In the genomic region with DNA sequence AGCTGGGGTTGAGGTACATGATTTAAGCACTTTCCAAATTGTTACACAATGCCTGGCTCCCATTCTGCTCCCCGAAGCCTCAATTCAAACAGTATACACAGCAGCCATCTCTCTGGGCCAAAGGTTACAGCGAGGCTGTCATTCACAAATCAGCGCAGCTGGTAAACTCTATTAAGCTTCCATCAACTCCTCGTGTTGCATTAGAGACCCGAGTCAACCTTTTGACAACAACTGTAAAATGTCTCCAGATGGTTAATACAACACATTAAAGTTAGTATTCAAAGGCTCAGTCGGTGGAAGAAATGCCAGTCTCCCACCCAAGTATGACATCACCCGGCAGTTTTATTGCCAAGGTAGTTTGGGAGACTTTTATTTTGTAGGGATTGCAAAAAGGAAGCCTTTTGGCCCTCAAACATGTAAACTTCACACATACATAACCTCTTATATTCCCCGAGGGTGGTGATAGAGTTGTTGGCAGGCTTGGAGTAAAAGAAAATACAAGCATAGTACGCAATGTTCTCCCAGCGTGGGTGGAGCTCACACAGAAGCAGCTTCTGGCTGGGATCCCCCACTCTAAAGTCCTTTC, we compare ENCODE assay signal across 8 mouse cellular contexts.
DNase-seq lines count a peak whose midpoint lies in the region; ATAC-seq and TF ChIP-seq lines count a peak whose summit lies in the region.

No protein-coding gene starts in this region.

- no peaks in the 10 kb centered on the region for H3K27me3 ChIP-seq in lung, embryonic 14.5 days (ENCODE audit: insufficient read depth, low read length)
- no peaks in the 10 kb centered on the region for H3K27me3 ChIP-seq in heart, postnatal 0 days (ENCODE audit: control insufficient read depth, insufficient read depth, low read length)

- no peaks in the 10 kb centered on the region for H3K9me3 ChIP-seq in lung, embryonic 14.5 days (ENCODE audit: low read depth, low read length)
- H3K9me3 ChIP-seq in heart, postnatal 0 days (replicated peaks; ENCODE audit: control insufficient read depth, low read length) = no peaks in the 10 kb centered on the region

- H3K4me3 ChIP-seq in lung, embryonic 14.5 days (ENCODE audit: low read depth, low read length) = no peak overlapping the region
- H3K4me3 ChIP-seq in lung, adult 2 months (replicated peaks; ENCODE audit: extremely low read depth, low read depth, low read length) = no peak overlapping the region
- H3K4me3 ChIP-seq in heart, postnatal 0 days (ENCODE audit: low read depth, low read length) = no peak overlapping the region

- no peak overlapping the region for H3K9ac ChIP-seq in lung, embryonic 14.5 days
- no peak overlapping the region for H3K9ac ChIP-seq in heart, postnatal 0 days (replicated peaks; ENCODE audit: low read depth, low read length)

- no peak overlapping the region for H3K27ac ChIP-seq in lung, embryonic 14.5 days (ENCODE audit: low read depth)
- H3K27ac ChIP-seq in heart, postnatal 0 days (ENCODE audit: low read depth) = peak overlapping the region; percentile 45; the same call in 1 of the 2 replicates

- peaks cover 13% of the 10 kb centered on the region for H3K4me1 ChIP-seq in lung, embryonic 14.5 days (ENCODE audit: insufficient read depth)
- no peaks in the 10 kb centered on the region for H3K4me1 ChIP-seq in lung, adult 2 months (ENCODE audit: control insufficient read depth, insufficient read depth, low read length)
- H3K4me1 ChIP-seq in heart, postnatal 0 days (ENCODE audit: control insufficient read depth, insufficient read depth) = peaks cover 31% of the 10 kb centered on the region

- 34% methylated on average over 10 of the region's 10 CpGs for WGBS in lung, embryonic 14.5 days
- WGBS in lung, adult 2 months = 37% methylated on average over 10 of the region's 10 CpGs
- WGBS in heart, postnatal 0 days = 35% methylated on average over 10 of the region's 10 CpGs

- peak; percentile 12 for DNase-seq in adrenal gland, postnatal 14 days
- no peak for DNase-seq in adrenal gland, postnatal 36 days
- DNase-seq in lung, embryonic 14.5 days = peak; percentile 35
- no peak for DNase-seq in lung, adult 2 months
- DNase-seq in heart, postnatal 0 days (ENCODE audit: low spot score) = peak; percentile 91
- DNase-seq in lung, postnatal 14 days = peak; percentile 9
- no peak for DNase-seq in right cerebral cortex, postnatal 14 days

- H3K4me2 ChIP-seq in lung, embryonic 14.5 days = 0 out of 2 replicates have a peak overlapping the region, but pooled peaks have one; percentile 20
- H3K4me2 ChIP-seq in heart, postnatal 0 days (ENCODE audit: low read depth, low read length) = peak overlapping the region; percentile 3; the same call in 1 of the 2 replicates

- peak; percentile 74; the same call in 1 of the 2 replicates for TF ChIP-seq EP300 in heart, postnatal 0 days (IDR thresholded peaks at IDR 0.05; ENCODE audit: low read depth)

- no peak for TF ChIP-seq POLR2A in lung, adult 2 months (IDR thresholded peaks at IDR 0.05; ENCODE audit: borderline replicate concordance, extremely low read depth, low read depth, low read length)

- TF ChIP-seq CTCF in lung, embryonic 14.5 days (IDR thresholded peaks at IDR 0.05; ENCODE audit: low read depth) = no peak
- TF ChIP-seq CTCF in lung, adult 2 months (IDR thresholded peaks at IDR 0.05; ENCODE audit: insufficient read depth, low read length) = no peak
- no peak for TF ChIP-seq CTCF in heart, postnatal 0 days (IDR thresholded peaks at IDR 0.05; ENCODE audit: low read depth)

- no peaks in the 10 kb centered on the region for H3K36me3 ChIP-seq in lung, embryonic 14.5 days (ENCODE audit: insufficient read depth)
- H3K36me3 ChIP-seq in heart, postnatal 0 days (replicated peaks; ENCODE audit: control insufficient read depth, insufficient read depth, low read length) = no peaks in the 10 kb centered on the region

- no peak for ATAC-seq in lung, embryonic 14.5 days (ENCODE audit: insufficient read depth)
- peak; percentile 89 for ATAC-seq in heart, postnatal 0 days (ENCODE audit: insufficient read depth, low read depth)
- no peak for ATAC-seq in megakaryocyte, adult 5-6 weeks (ENCODE audit: poor library complexity, severe bottlenecking)

Comparison
In these comparisons a context has a peak if more than half of its experiments do, and no peak if none do; other contexts are left out.
1. DNase-seq: peak in adrenal gland, postnatal 14 days (single experiment), lung, embryonic 14.5 days (single experiment), heart, postnatal 0 days (single experiment) and lung, postnatal 14 days (single experiment); none in adrenal gland, postnatal 36 days (0 of 2), lung, adult 2 months (single experiment) and right cerebral cortex, postnatal 14 days (single experiment).